Mouse (Mus musculus) adrenal gland, adult 2 months (tissue): ENCODE measurements around the gene Gm27179. TPM values are rescaled to one million over a fixed set of nuclear protein-coding genes. Genes with fewer than 3 reads are reported as not detected.
"Not testable (repeated sequence)": the region's sequence is repeated elsewhere in the genome, so short reads cannot be mapped to it uniquely, and the experiment has no call there.

Experiments used
- DNase-seq: peaks from one replicate; pipeline ENCODE4 v3.0.0; 2021
- polyA plus RNA-seq: library from polyadenylated mRNA; depleted of rRNA; stranded (reverse); fragments of >200 nt; gene quantifications from 2 replicates; pipeline ENCODE4 v1.2.3, GENCODE M21; 2012; rRNA removed
- total RNA-seq, 2 experiments: library from RNA; stranded (reverse); gene quantifications; 2 replicates each; pipeline ENCODE4 v1.2.3; 2021

Gm27179 gene
- total and polyA plus RNA-seq, 3 experiments, result not detected

- not testable (repeated sequence) for DNase-seq
These were observed 39.0 kb downstream of the Gm27179 start for GRCm38 (mm10) chr14:69473322-69473721.

DNA sequence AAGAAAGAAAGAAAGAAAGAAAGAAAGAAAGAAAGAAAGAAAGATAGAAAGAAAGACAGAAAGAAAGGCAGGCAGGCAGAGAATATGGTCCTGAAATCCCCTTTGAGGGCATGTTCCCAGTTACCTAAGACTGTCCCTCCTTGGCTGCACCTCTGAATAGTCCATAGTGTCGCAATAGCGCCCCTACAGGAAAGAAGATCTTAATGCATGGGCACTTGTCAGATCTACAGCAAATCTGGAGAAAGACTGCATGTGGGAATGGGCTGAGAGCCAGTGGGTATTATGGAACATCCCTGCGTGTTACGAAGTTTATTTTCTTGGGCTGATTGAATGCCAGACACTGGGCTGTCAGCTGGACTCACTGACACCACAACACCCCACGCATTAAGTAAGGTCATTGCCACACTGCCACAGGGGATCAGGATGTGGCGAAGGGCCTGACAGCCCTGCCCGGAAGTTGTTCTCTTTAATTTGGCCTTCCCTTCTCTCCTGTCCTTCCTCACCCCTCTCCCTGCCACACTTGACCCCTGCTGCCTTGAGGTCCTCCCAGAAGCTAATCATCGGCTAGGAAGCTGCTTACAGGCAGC is 42.1 kb downstream of the Gm27179 start:
- DNase-seq, result not testable (repeated sequence)

GRCm38 (mm10) chr14:69467612-69468366 is 44.6 kb downstream of the Gm27179 start:
- not testable (repeated sequence) for DNase-seq

- not testable (repeated sequence) for DNase-seq
These were observed 47.9 kb downstream of the Gm27179 start for GRCm38 (mm10) chr14:69464465-69464864.

Other genes with a start within 250 kb of the Gm27179 start
- not detected for gene Synb, start 218.2 kb downstream of the Gm27179 start, total RNA-seq
- not detected in 2 replicates for gene Synb, start 218.2 kb downstream of the Gm27179 start, polyA plus RNA-seq
- 10 to 100 TPM in 1 of 2 experiments, 1 to 10 TPM in 1; 9.4 to 10.0 TPM for gene Gm16867, start 9.2 kb downstream of the Gm27179 start, total RNA-seq
- 81.7 and 86.0 TPM in 2 replicates for gene Gm16867, start 9.2 kb downstream of the Gm27179 start, polyA plus RNA-seq
- 10 to 100 TPM; 57.2 to 63.6 TPM for gene Entpd4b, start 42.9 kb upstream of the Gm27179 start, total RNA-seq
- gene Entpd4b, start 42.9 kb upstream of the Gm27179 start, polyA plus RNA-seq, result 67.5 and 94.5 TPM in 2 replicates